Mouse (Mus musculus) MEL (cell line): Measurements from ENCODE around the gene Mettl7b.

Experiments used
- CHD1 ChIP-seq: IDR thresholded peaks from 2 replicates; pipeline ENCODE4 v1.6.1; 2012; ENCODE audit warnings: low read depth, mild to moderate bottlenecking, inconsistent platforms, low read length, improper control_type of control experiment
- CHD2 ChIP-seq: IDR thresholded peaks from 2 replicates; pipeline ENCODE4 v1.6.1; 2011; ENCODE audit warnings: low read length, improper control_type of control experiment
- CTCF ChIP-seq, 3 experiments: IDR thresholded peaks in 2 of 3; conservative IDR thresholded peaks in 1 of 3; 2 replicates each; pipeline ENCODE4 v1.5.1; 2011 to 2012; ENCODE audit warnings: low read length in 3 of 3, low read depth in 2 of 3, mild to moderate bottlenecking in 2 of 3, improper control_type of control experiment in 1 of 3, inconsistent platforms in 1 of 3, mixed read lengths in 1 of 3, moderate library complexity in 1 of 3; ENCODE audit not compliant: control insufficient read depth in 1 of 3, insufficient read depth in 1 of 3, poor library complexity in 1 of 3, severe bottlenecking in 1 of 3
- E2F4 ChIP-seq: IDR thresholded peaks from 2 replicates; pipeline ENCODE4 v1.6.1; 2011; ENCODE audit warnings: low read depth, low read length, improper control_type of control experiment, borderline replicate concordance
- EP300 ChIP-seq, 2 experiments: IDR thresholded peaks; 2 replicates each; pipeline ENCODE4 v1.6.1; 2011; ENCODE audit warnings: improper control_type of control experiment in 2 of 2, low read length in 2 of 2, low read depth in 1 of 2, mild to moderate bottlenecking in 1 of 2
- MEF2A ChIP-seq: IDR thresholded peaks from 2 replicates; pipeline ENCODE4 v1.6.1; 2014; ENCODE audit warnings: low read depth, mild to moderate bottlenecking, inconsistent platforms, low read length, improper control_type of control experiment; ENCODE audit not compliant: poor library complexity, insufficient replicate concordance, severe bottlenecking; ENCODE audit errors: extremely low read depth
- POLR2A ChIP-seq, 2 experiments: IDR thresholded peaks; 2 replicates each; pipeline ENCODE4 v1.6.1; 2011 to 2012; ENCODE audit warnings: low read length in 2 of 2, mild to moderate bottlenecking in 2 of 2, control low read depth in 1 of 2, improper control_type of control experiment in 1 of 2, low read depth in 1 of 2, moderate library complexity in 1 of 2; ENCODE audit not compliant: control insufficient read depth in 1 of 2, insufficient read depth in 1 of 2, poor library complexity in 1 of 2
- POLR2AphosphoS2 ChIP-seq: IDR thresholded peaks from 2 replicates; pipeline ENCODE4 v1.6.1; 2011; ENCODE audit warnings: low read length, improper control_type of control experiment
- POLR2AphosphoS5 ChIP-seq: IDR thresholded peaks from 2 replicates; pipeline ENCODE4 v1.6.1; 2012; ENCODE audit warnings: low read depth, borderline replicate concordance, mild to moderate bottlenecking, inconsistent platforms, low read length, moderate library complexity, mixed read lengths
- RCOR1 ChIP-seq: IDR thresholded peaks from 2 replicates; pipeline ENCODE4 v1.6.1; 2012; ENCODE audit warnings: low read depth, mild to moderate bottlenecking, inconsistent platforms, low read length, improper control_type of control experiment
- SIN3A ChIP-seq: IDR thresholded peaks from 2 replicates; pipeline ENCODE4 v1.6.1; 2012; ENCODE audit warnings: low read length, improper control_type of control experiment, inconsistent platforms
- SMC3 ChIP-seq: IDR thresholded peaks from 2 replicates; pipeline ENCODE4 v1.6.1; 2011; ENCODE audit warnings: low read depth, low read length, improper control_type of control experiment
- ZKSCAN1 ChIP-seq: IDR thresholded peaks from 2 replicates; pipeline ENCODE4 v1.6.1; 2012; ENCODE audit warnings: low read depth, mild to moderate bottlenecking, inconsistent platforms, low read length, improper control_type of control experiment, moderate library complexity
- ZMIZ1 ChIP-seq: IDR thresholded peaks from 2 replicates; pipeline ENCODE4 v1.6.1; 2012; ENCODE audit warnings: low read depth, mild to moderate bottlenecking, inconsistent platforms, low read length, improper control_type of control experiment, moderate library complexity

DNA sequence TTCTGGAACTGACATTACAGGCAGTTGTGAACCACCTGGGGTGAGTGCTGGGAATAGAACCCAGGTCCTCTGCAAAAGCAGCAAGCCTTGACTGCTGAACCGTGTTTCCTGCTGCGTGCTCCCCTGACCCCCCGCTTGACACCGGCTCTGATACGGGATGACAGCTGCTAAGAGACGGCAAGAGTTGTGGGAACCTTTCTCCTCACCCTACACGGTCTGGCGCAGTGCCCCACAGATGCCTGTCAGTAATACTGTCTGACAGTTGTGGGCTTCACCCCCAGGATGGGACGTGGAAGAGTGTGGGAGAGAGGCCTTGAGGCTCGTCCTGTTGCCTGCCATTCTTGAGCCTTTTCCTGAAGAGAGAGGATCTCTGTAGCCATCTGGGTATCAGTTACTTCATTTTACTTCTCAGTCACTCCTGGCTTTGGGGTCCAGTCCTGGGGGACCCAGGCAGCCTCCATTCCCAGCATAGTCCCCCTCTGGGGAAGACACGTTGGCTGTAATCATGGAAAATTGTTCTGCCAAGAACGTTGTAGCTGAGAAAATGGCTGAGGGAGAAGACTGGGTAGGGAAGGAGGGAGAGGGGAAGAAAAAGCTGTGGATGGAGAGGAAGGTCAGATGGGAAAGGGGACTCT lies 22.9 kb downstream of the Mettl7b start:
- no peak for TF ChIP-seq POLR2AphosphoS2
- no peak for TF ChIP-seq SMC3
- TF ChIP-seq CTCF (IDR thresholded peaks at IDR 0.05 in 2 of 3, conservative IDR thresholded peaks at IDR 0.05 in 1 of 3; ENCODE audit: control insufficient read depth in 1 of 3, insufficient read depth in 1 of 3, low read depth in 2 of 3, low read length in 3 of 3, poor library complexity in 1 of 3, severe bottlenecking in 1 of 3): no peak
- TF ChIP-seq MEF2A: no peak
- no peak for TF ChIP-seq POLR2A (IDR thresholded peaks at IDR 0.05; ENCODE audit: control insufficient read depth in 1 of 2, insufficient read depth in 1 of 2, low read depth in 1 of 2, low read length in 2 of 2, poor library complexity in 1 of 2)
- no peak for TF ChIP-seq EP300 (IDR thresholded peaks at IDR 0.05; ENCODE audit: low read depth in 1 of 2, low read length in 2 of 2)
- TF ChIP-seq E2F4: no peak
- TF ChIP-seq ZKSCAN1: no peak
- no peak for TF ChIP-seq RCOR1
- TF ChIP-seq POLR2AphosphoS5: no peak
- no peak for TF ChIP-seq SIN3A
- TF ChIP-seq CHD1: no peak
- no peak for TF ChIP-seq CHD2
- no peak for TF ChIP-seq ZMIZ1
